Mouse (Mus musculus): ENCODE results near the gene Mab21l2. TPM values are rescaled to one million over a fixed set of nuclear protein-coding genes. Genes with fewer than 3 reads are reported as not detected.

Gene Mab21l2
- total RNA-seq, 1 experiment from 2014 or later, result 11.4 TPM

- no peak for DNase-seq
Observed at GRCm38 (mm10) chr3:86539555-86540168, 8.8 kb downstream of the Mab21l2 start.

DNA sequence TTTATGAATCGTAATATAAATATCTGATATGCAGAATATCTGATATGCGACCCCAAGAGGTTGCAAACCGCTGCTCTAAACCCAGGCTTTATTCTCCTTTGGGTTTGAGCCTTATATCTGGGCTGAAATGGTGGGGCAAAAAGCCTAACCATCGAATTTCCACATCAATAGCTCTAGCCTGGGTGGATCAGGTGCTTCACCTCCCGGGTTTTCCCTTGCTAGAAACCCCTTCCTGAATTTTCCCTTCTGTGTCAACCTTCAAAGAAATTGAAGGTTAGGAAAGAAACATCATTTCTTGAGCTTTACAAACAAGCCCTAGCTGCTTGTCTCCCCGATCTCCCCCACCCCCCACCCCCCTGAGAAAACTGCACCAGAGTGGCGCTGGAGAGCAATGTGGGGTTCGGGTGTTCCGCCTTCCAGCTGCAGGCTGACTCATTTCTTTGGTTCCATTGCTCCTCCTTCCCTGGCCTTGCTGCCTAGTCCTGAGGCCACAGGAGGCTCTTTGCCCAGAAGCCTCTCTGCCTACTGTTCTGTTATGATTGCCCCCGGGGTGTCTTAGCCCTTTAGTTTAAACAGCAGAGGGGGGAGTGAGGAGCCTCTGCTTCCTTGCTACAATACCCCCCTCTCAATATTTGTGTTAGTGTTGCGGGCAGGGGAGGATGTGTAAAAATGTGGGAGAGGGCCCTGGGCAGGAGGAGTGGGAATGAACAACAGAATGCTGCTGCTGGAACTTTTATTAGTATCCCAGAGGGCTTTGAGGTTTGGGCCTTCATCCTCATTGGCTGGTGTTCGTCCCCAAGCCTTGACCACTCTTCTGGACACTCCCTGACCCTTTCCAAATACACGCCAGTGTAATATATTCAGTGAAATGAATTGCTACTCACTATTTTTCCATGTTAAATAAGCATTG lies 9.5 kb downstream of the Mab21l2 start:
- peak; percentile 30 for DNase-seq

DNA sequence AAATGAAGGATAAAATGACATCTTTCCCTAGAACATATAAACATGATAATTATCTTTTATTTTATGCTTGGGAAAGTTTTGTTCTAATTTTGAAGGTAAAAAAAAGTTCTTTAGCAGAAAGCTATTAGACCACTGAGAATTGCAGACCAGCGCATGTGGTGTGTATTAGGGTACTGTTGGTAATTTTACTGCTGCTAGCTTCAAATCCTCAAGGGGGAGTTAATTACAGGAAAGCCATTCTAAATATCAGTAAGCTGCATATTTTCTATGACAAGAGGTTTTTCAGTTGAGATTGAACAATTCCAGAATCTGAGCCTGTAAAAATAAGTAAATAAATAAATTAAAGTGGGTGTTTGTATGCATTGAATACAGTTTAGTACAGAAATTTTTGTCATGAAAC lies 11.7 kb downstream of the Mab21l2 start:
- no peak for DNase-seq

DNA sequence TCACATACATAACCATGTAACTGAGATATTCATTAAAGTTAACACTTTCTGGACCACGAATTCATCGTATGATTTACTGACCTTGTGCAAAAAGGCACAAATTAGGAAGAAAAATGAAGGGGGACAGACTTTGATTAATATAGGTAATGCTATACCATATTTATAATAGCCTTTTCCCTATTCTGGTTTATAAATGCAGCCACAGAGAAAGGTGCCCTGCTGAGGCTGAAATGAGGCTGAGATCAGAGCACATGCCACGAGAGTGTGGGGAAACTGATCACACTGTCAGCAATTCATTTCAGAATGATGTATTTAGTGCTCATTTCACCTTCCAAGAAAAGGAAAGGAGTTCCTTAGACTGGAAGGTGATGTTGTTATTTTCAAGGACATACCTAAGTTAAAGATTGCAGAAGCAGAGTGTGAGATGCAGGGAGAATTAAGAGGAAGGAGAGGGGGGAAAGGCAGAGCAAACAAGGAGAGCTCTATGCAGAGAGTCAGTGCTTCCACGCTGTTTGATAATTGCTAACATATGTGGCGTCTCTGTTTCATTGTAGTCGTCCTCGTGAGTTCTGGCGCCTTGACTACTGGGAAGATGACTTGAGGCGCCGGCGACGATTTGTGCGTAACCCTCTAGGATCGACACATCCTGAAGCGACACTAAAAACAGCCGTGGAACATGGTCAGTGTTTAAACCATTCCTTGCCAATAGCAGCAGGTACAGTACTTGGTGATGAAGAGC lies 16.7 kb downstream of the Mab21l2 start:
- DNase-seq, result no peak

DNA sequence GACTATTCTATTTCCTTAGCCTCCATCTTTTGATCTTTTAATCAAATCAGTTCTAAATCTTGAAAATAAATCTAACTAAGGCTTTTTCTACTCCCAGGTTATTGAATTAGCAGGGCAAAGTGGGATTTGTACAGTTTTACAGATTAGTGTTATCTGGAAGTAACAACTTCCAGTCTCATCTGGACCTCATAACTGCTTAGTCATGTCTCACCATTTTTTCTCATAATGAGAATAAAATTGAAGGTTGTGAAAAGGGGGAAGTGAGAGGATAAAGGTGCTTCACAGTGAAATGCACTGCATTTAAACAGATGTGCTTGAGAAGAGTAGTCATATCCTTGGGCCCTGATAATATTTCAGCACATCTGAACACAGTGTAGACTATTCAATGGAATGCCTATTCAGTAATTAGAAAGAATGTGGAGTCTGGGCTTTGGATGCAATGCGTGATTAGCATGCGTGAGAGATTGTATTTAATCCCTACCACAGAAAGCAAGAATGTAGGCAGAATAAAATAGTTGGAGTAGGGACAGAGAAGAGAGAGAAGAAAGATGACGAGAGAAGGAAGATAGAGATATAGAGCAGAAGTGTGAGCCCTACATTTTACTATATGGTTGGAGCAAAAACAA lies 25.4 kb downstream of the Mab21l2 start:
- DNase-seq, result no peak

DNA sequence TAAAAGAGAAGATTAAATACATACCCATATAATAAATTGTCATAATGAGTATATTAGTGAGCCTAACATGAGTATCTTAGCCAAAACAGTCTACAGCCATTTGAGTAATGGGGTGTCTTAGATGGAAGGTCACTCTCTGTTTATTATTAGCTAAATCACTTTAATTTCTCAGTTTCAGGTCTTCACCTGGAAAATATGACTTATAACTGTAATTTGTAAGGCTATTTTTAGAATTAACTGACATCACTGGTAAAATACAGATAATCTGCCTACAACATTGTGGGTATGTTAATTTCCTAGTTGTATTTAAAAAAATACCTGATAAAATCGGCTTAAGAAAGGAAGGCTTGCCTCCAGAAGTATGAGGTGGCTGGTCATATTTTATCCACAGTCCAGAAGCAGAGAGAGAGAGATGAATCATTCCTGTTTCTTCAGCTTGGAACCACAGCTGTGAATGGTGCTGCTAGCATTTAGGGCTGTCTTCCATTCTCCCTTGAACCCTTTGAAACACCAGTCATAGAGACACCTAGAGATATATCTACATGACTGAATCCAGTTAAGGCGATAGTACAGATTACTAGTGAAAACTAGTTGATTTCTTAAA lies 29.8 kb downstream of the Mab21l2 start:
- no peak for DNase-seq

GRCm38 (mm10) chr3:86500586-86500985 lies 47.8 kb downstream of the Mab21l2 start:
- DNase-seq, result no peak

All from adrenal gland, postnatal 25 days (tissue).